Mouse (Mus musculus): Measurements from ENCODE around the gene Kcne1l.

- TF ChIP-seq CTCF (conservative IDR thresholded peaks at IDR 0.05; ENCODE audit: low read length) (no peak), POU5F1 (IDR thresholded peaks at IDR 0.05; ENCODE audit: borderline replicate concordance, low read length) (no peak), NANOG (IDR thresholded peaks at IDR 0.05; ENCODE audit: borderline replicate concordance, low read length) (no peak)
Measured at GRCm38 (mm10) chrX:142336207-142336606, 30.1 kb upstream of the Kcne1l start.
